Mouse (Mus musculus): ENCODE results near the gene 4833439L19Rik. TPM values are rescaled to one million over a fixed set of nuclear protein-coding genes. Genes with fewer than 3 reads are reported as not detected.
"Not testable (repeated sequence)": the region's sequence is repeated elsewhere in the genome, so short reads cannot be mapped to it uniquely, and the experiment has no call there.

The 4833439L19Rik gene
- 39.8 and 42.9 TPM in 2 replicates for polyA plus RNA-seq (2012; rRNA removed)

DNA sequence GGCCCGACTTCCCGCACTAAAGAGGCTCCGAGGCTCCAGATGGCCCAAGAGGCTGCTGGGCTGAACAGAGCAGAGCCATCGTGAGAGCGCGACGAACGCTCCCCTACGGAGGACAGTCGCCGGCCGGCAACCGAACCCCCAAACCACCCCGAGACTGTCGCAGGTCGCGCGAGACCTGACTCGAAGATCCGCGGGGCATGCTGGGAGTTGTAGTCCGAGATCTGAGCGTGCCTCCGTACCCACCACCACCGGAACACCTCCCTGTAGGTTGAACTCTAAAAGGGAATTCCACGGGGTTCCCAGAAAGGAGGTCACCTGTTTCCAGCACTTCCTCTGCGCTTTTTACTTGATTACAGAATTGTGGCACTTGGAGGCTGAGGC lies at the start of gene 4833439L19Rik:
Gene 4833439L19Rik, minus strand, starts transcription at position 235 of the 381 bp plus-strand sequence.
- Histone ChIP-seq H3K27me3 (ENCODE audit: control insufficient read depth, insufficient read depth, low read length) (no peaks in the 10 kb centered on the region), H3K36me3 (ENCODE audit: control insufficient read depth, insufficient read depth, low read length) (peaks cover 8% of the 10 kb centered on the region; the same call in 1 of the 2 replicates), H3K4me3 (ENCODE audit: extremely low read depth, insufficient read depth, insufficient read length) (peak within 1 kb of the TSS; percentile 80), H3K27ac (ENCODE audit: insufficient read depth, low read length) (peak within 1 kb of the TSS; percentile 63), H3K4me1 (ENCODE audit: control insufficient read depth, insufficient read depth, insufficient read length) (no peaks in the 10 kb centered on the region; the same call in 1 of the 2 replicates)
- WGBS = 0% methylated on average over 27 of the region's 27 CpGs
- TF ChIP-seq CTCF (IDR thresholded peaks at IDR 0.05; ENCODE audit: extremely low read depth, insufficient read depth, insufficient read length, insufficient replicate concordance) (no peak), POLR2A (IDR thresholded peaks at IDR 0.05; ENCODE audit: low read depth, low read length) (peak; percentile 88)
- peak; percentile 84 to 97 for DNase-seq (ENCODE audit: low read depth in 1 of 2, low spot score in 2 of 2)

DNA sequence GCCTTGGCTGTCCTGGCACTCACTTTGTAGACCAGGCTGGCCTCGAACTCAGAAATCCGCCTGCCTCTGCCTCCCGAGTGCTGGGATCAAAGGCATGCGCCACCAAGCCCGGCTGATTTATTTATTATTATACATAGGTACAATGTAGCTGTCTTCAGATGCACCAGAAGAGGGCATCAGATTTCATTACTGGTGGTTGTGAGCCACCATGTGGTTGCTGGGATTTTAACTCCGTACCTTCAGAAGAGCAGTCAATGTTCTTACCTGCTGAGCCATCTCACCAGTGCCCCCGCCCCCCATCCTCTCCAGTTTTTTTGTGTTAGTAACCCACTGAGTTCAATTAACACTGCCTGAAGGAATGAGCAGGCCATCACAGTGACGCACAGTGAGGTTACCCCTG lies 47.9 kb upstream of the 4833439L19Rik start:
- not testable (repeated sequence) for H3K4me3 ChIP-seq (ENCODE audit: extremely low read depth, insufficient read depth, insufficient read length); H3K4me1 ChIP-seq (ENCODE audit: control insufficient read depth, insufficient read depth, insufficient read length); H3K36me3 ChIP-seq (ENCODE audit: control insufficient read depth, insufficient read depth, low read length); DNase-seq (ENCODE audit: low read depth in 1 of 2, low spot score in 2 of 2); H3K27me3 ChIP-seq (ENCODE audit: control insufficient read depth, insufficient read depth, low read length); H3K27ac ChIP-seq (ENCODE audit: insufficient read depth, low read length)
- WGBS = 75% methylated on average over 8 of the region's 8 CpGs

DNA sequence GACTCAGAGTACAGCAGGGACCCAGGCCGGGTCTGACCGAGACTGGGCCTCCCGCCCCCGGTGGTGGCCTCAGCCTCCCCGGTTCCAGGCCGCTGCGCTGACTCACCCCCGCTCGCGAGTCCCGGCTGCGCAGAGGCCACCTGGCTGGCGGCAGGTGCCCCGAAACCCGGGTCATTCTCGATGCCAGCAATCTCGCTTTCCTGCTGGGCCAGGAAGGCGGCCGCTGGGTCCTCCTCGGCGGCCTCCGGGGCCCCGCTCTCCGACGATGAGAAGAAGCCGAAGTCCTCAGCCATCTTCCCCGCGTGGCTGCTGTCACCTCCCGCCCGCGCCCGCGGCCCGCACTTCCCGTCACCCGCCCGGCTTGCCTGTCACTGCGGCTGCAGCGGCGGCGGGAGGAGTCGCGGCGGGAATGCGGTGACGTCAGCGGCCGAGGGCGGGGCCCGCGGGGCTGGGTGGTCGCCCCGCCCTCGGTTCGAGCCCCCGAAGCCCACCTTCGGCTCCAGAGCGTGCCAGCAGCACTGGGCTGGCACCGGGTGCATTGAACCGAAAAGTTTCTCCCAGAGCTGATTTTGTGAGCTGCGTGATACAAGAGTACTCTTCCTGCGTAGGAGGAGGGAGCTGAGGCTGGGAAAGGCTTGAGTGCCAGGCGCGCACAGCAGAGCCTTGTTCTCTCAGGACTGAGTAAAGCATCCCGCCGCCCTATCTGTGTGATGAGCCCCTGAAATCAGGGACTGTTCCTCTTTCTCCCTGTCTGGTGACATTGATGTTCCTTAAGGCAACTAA lies 45.9 kb upstream of the 4833439L19Rik start, which contains the start of gene Cltb:
Gene Cltb, minus strand, starts transcription at position 373 of the 783 bp plus-strand sequence.
- WGBS = 1% methylated on average over 65 of the region's 66 CpGs
- Histone ChIP-seq H3K4me3 (ENCODE audit: extremely low read depth, insufficient read depth, insufficient read length) (peak within 1 kb of the TSS; percentile 77), H3K36me3 (ENCODE audit: control insufficient read depth, insufficient read depth, low read length) (no peaks in the 10 kb centered on the region; the same call in 1 of the 2 replicates), H3K27me3 (ENCODE audit: control insufficient read depth, insufficient read depth, low read length) (no peaks in the 10 kb centered on the region), H3K4me1 (ENCODE audit: control insufficient read depth, insufficient read depth, insufficient read length) (0 out of 2 replicates have a peak, but pooled peaks cover 2% of the 10 kb centered on the region), H3K27ac (ENCODE audit: insufficient read depth, low read length) (peak within 1 kb of the TSS; percentile 17)
- peak in 1 of 2 experiments; percentile 77 for DNase-seq (ENCODE audit: low read depth in 1 of 2, low spot score in 2 of 2)
- TF ChIP-seq POLR2A (IDR thresholded peaks at IDR 0.05; ENCODE audit: low read depth, low read length) = no peak
- no peak for TF ChIP-seq CTCF (IDR thresholded peaks at IDR 0.05; ENCODE audit: extremely low read depth, insufficient read depth, insufficient read length, insufficient replicate concordance)

DNA sequence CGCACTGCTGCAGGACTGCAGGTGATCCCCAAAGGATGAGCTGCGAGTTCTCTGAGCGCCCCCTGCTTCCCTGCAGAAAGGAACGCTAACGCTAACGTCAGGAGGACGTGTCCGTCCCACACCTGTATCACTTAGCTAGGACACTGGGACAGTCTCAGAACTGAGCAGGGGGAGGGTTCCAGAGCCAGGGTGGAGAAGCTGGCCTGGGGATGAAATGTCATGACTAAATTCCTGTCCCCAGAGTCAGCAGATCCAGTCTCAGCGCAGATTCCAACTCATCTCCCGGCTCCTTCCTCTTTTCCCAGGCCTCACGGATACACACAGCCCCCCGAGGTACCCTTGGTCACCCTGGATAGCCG lies 45.4 kb upstream of the 4833439L19Rik start:
- Histone ChIP-seq H3K27me3 (ENCODE audit: control insufficient read depth, insufficient read depth, low read length) (no peaks in the 10 kb centered on the region), H3K4me1 (ENCODE audit: control insufficient read depth, insufficient read depth, insufficient read length) (0 out of 2 replicates have a peak, but pooled peaks cover 2% of the 10 kb centered on the region), H3K4me3 (ENCODE audit: extremely low read depth, insufficient read depth, insufficient read length) (peak overlapping the region; percentile 77), H3K36me3 (ENCODE audit: control insufficient read depth, insufficient read depth, low read length) (no peaks in the 10 kb centered on the region; the same call in 1 of the 2 replicates), H3K27ac (ENCODE audit: insufficient read depth, low read length) (peak overlapping the region; percentile 17)
- no peak for DNase-seq (ENCODE audit: low read depth in 1 of 2, low spot score in 2 of 2)
- WGBS = 31% methylated on average over 13 of the region's 13 CpGs
- TF ChIP-seq POLR2A (IDR thresholded peaks at IDR 0.05; ENCODE audit: low read depth, low read length) (no peak), CTCF (IDR thresholded peaks at IDR 0.05; ENCODE audit: extremely low read depth, insufficient read depth, insufficient read length, insufficient replicate concordance) (no peak)

DNA sequence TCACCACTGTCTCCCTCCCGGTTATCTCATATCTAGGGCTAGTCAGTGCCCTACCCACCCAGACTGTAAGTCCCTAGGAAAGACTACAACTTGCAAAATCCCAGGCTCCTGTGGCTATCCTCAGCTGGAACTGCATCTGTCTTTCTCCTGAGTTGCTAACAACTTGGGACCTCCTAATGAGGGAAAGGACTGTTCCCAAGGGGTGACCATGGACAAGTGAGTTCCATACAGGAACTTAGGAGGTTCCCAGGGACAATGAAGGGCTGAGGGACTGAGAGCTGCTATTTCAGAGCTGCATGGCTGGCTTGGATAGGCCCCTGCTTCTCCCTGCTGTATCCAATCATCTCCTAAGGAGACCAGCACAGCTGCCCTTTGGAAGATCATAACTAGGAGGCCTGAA lies 44.1 kb upstream of the 4833439L19Rik start:
- TF ChIP-seq POLR2A (IDR thresholded peaks at IDR 0.05; ENCODE audit: low read depth, low read length) (no peak), CTCF (IDR thresholded peaks at IDR 0.05; ENCODE audit: extremely low read depth, insufficient read depth, insufficient read length, insufficient replicate concordance) (no peak)
- Histone ChIP-seq H3K27me3 (ENCODE audit: control insufficient read depth, insufficient read depth, low read length) (no peaks in the 10 kb centered on the region), H3K36me3 (ENCODE audit: control insufficient read depth, insufficient read depth, low read length) (no peaks in the 10 kb centered on the region; the same call in 1 of the 2 replicates), H3K4me3 (ENCODE audit: extremely low read depth, insufficient read depth, insufficient read length) (no peak overlapping the region), H3K4me1 (ENCODE audit: control insufficient read depth, insufficient read depth, insufficient read length) (0 out of 2 replicates have a peak, but pooled peaks cover 2% of the 10 kb centered on the region), H3K27ac (ENCODE audit: insufficient read depth, low read length) (no peak overlapping the region)
- DNase-seq (ENCODE audit: low read depth in 1 of 2, low spot score in 2 of 2) = no peak
- 89% methylated on average over 1 of the region's 1 CpGs for WGBS

DNA sequence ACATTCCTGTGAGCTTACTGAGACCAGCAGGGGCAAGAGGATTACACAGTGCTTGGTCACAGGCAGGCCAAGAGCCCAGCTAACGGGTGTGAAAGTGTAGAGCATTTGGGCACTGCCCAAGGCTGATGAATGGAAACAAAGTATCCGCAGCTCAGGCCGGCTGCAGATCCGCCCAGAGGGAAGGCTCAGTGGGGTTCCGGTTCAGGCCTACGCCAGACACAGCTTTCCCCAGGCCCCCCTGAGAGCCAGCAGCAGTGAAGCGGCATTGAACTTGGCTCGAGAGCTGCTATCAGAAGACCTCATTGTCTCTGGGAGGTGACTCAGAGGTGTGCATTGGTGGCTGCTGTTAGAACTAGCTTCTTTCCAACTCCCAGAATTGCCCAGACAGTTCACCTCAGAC lies 43.4 kb upstream of the 4833439L19Rik start:
- H3K27me3 ChIP-seq (ENCODE audit: control insufficient read depth, insufficient read depth, low read length) = no peaks in the 10 kb centered on the region
- WGBS = 92% methylated on average over 8 of the region's 8 CpGs
- H3K36me3 ChIP-seq (ENCODE audit: control insufficient read depth, insufficient read depth, low read length) = no peaks in the 10 kb centered on the region; the same call in 1 of the 2 replicates
- H3K4me3 ChIP-seq (ENCODE audit: extremely low read depth, insufficient read depth, insufficient read length) = no peak overlapping the region
- H3K4me1 ChIP-seq (ENCODE audit: control insufficient read depth, insufficient read depth, insufficient read length) = 0 out of 2 replicates have a peak, but pooled peaks cover 2% of the 10 kb centered on the region
- no peak overlapping the region for H3K27ac ChIP-seq (ENCODE audit: insufficient read depth, low read length)
- no peak for DNase-seq (ENCODE audit: low read depth in 1 of 2, low spot score in 2 of 2)
- no peak for TF ChIP-seq POLR2A (IDR thresholded peaks at IDR 0.05; ENCODE audit: low read depth, low read length)
- TF ChIP-seq CTCF (IDR thresholded peaks at IDR 0.05; ENCODE audit: extremely low read depth, insufficient read depth, insufficient read length, insufficient replicate concordance) = no peak

DNA sequence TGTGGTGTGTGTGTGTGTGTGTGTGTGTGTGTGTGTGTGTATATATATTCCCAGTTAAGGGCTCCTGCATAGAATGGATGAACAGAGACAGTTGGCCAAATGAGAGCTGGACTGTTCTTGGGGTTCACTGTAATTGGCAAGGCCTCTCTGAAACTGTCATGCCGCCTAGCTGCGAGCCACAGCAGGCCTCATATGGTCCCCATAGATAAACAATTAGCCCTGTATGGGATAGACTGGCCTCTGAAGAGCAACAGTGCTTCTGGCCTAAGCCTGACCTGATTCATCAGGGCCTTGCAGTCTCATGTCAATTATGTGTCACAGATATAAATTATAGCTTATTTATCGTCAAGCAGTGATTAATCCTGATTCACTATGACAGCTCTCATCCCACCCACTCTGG lies 42.8 kb upstream of the 4833439L19Rik start:
- 94% methylated on average over 3 of the region's 3 CpGs for WGBS
- H3K27ac ChIP-seq (ENCODE audit: insufficient read depth, low read length) = no peak overlapping the region
- no peaks in the 10 kb centered on the region for H3K27me3 ChIP-seq (ENCODE audit: control insufficient read depth, insufficient read depth, low read length)
- H3K4me3 ChIP-seq (ENCODE audit: extremely low read depth, insufficient read depth, insufficient read length) = no peak overlapping the region
- 0 out of 2 replicates have a peak, but pooled peaks cover 2% of the 10 kb centered on the region for H3K4me1 ChIP-seq (ENCODE audit: control insufficient read depth, insufficient read depth, insufficient read length)
- TF ChIP-seq POLR2A (IDR thresholded peaks at IDR 0.05; ENCODE audit: low read depth, low read length) (no peak), CTCF (IDR thresholded peaks at IDR 0.05; ENCODE audit: extremely low read depth, insufficient read depth, insufficient read length, insufficient replicate concordance) (no peak)
- no peak for DNase-seq (ENCODE audit: low read depth in 1 of 2, low spot score in 2 of 2)
- no peaks in the 10 kb centered on the region; the same call in 1 of the 2 replicates for H3K36me3 ChIP-seq (ENCODE audit: control insufficient read depth, insufficient read depth, low read length)
